Mouse (Mus musculus): ENCODE measurements around the gene Rab42.

GRCm38 (mm10) chr4:132352739-132353138, 49.6 kb upstream of the Rab42 start:
- TF ChIP-seq POLR2A (IDR thresholded peaks at IDR 0.05; ENCODE audit: extremely low read depth, insufficient read depth, low read length), result no peak
- no peak for TF ChIP-seq CTCF (IDR thresholded peaks at IDR 0.05; ENCODE audit: low read depth, low read length)
